ENCODE assay signal across 9 mouse cellular contexts in the genomic region with DNA sequence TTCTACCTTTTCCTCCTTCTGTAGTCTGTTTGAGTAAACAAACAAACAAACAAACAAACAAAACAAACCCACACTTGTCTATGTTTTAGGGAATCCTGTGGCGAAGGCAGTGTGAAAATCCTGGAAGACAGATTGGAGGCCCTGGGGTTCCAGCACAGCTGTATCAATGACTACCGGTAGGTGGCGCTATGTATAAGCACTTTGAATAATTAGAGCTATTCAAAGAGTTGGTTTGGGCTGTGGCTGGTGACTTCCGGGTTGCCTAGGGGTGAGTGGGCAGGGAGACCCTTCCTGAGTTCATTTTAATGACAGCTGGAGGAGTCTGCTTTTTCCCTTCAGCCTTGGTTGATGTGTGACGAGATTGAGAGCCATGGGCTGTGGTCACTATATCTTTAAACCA. TPM values are rescaled to one million over a fixed set of nuclear protein-coding genes. Genes with fewer than 3 reads are reported as not detected.
DNase-seq lines count a peak whose midpoint lies in the region; ATAC-seq and TF ChIP-seq lines count a peak whose summit lies in the region.
"Had no signal": no experiment of that assay in that cellular context is flagged by ENCODE, and none has a peak within 500 bp of the region (broad histone marks: within the 10 kb centered on the region; RNA-seq: fewer than 3 reads in every experiment).

No protein-coding gene starts in this region.

- peak; percentile 91 for TF ChIP-seq CTCF in heart, adult 2 months (IDR thresholded peaks at IDR 0.05)
- TF ChIP-seq CTCF in midbrain, postnatal 0 days (IDR thresholded peaks at IDR 0.05), result peak; percentile 64

- H3K27me3 ChIP-seq in heart, adult 2 months (ENCODE audit: control insufficient read depth, insufficient read depth, low read length), result no peaks in the 10 kb centered on the region
- H3K27me3 ChIP-seq in heart, embryonic 12.5 days (replicated peaks), result no peaks in the 10 kb centered on the region
- H3K27me3 ChIP-seq in midbrain, postnatal 0 days (ENCODE audit: insufficient read depth, low read length), result no peaks in the 10 kb centered on the region

- H3K36me3 ChIP-seq in heart, adult 2 months (ENCODE audit: control insufficient read depth, insufficient read depth, low read length), result no peaks in the 10 kb centered on the region
- H3K36me3 ChIP-seq in heart, embryonic 12.5 days, result no peaks in the 10 kb centered on the region
- H3K36me3 ChIP-seq in midbrain, postnatal 0 days (ENCODE audit: insufficient read depth, low read length), result no peaks in the 10 kb centered on the region

- H3K9ac ChIP-seq in heart, adult 2 months (ENCODE audit: low read depth, low read length), result no peak overlapping the region
- H3K9ac ChIP-seq in heart, embryonic 12.5 days, result no peak overlapping the region
- no peak overlapping the region for H3K9ac ChIP-seq in midbrain, postnatal 0 days (replicated peaks; ENCODE audit: low read length, poor library complexity, severe bottlenecking)

- no peak overlapping the region for H3K4me3 ChIP-seq in heart, adult 2 months
- no peak overlapping the region for H3K4me3 ChIP-seq in heart, embryonic 12.5 days
- H3K4me3 ChIP-seq in midbrain, postnatal 0 days (ENCODE audit: low read depth, low read length), result no peak overlapping the region
- H3K4me3 ChIP-seq: megakaryocyte, embryonic 14.5 days had no signal

- no peaks in the 10 kb centered on the region for H3K79me2 ChIP-seq in heart, adult 2 months (replicated peaks; ENCODE audit: control insufficient read depth, insufficient read depth, low read length)

- intact Hi-C loops in heart, adult 2 months (cut with DNase I), result loop anchor here (5.0 kb wide), 1 partner anchor 165 kb away; no protein-coding TSS in a partner anchor

- no peak overlapping the region for H3K4me2 ChIP-seq in heart, embryonic 12.5 days
- no peak overlapping the region for H3K4me2 ChIP-seq in midbrain, postnatal 0 days (ENCODE audit: low read depth, low read length, poor library complexity, severe bottlenecking)

- no peak for TF ChIP-seq EP300 in heart, adult 2 months (IDR thresholded peaks at IDR 0.05; ENCODE audit: insufficient read depth, low read depth, low read length)

- H3K27ac ChIP-seq in heart, adult 2 months, result no peak overlapping the region
- H3K27ac ChIP-seq in heart, embryonic 12.5 days (ENCODE audit: poor library complexity, severe bottlenecking), result no peak overlapping the region
- no peak overlapping the region for H3K27ac ChIP-seq in midbrain, postnatal 0 days (ENCODE audit: low read depth, low read length)

- peak in 1 of 2 experiments; percentile 25 for DNase-seq in heart, adult 2 months
- peak; percentile 29 for DNase-seq in urinary bladder, postnatal 25 days (ENCODE audit: low spot score)
- no peak for DNase-seq in urinary bladder, adult 18-20 months (ENCODE audit: low spot score in 2 of 2)
- peak; percentile 52 for DNase-seq in cerebellum, adult 9-10 months
- DNase-seq in kidney, postnatal 14 days, result peak; percentile 44
- peak; percentile 29 for DNase-seq in midbrain, postnatal 0 days (ENCODE audit: low spot score)
- DNase-seq in thymus, postnatal 4 days, result peak; percentile 68

- no peaks in the 10 kb centered on the region; the same call in 1 of the 2 replicates for H3K4me1 ChIP-seq in heart, adult 2 months (ENCODE audit: control insufficient read depth, insufficient read depth, low read length)
- H3K4me1 ChIP-seq in heart, embryonic 12.5 days (replicated peaks), result 0 out of 2 replicates have a peak, but pooled peaks cover 3% of the 10 kb centered on the region
- H3K4me1 ChIP-seq in midbrain, postnatal 0 days (ENCODE audit: insufficient read depth, low read length), result no peaks in the 10 kb centered on the region

- no peaks in the 10 kb centered on the region for H3K9me3 ChIP-seq in heart, embryonic 12.5 days (replicated peaks)
- H3K9me3 ChIP-seq in midbrain, postnatal 0 days (ENCODE audit: low read length), result no peaks in the 10 kb centered on the region
- H3K9me3 ChIP-seq: megakaryocyte, embryonic 14.5 days had no signal

- TF ChIP-seq POLR2A in heart, adult 2 months (IDR thresholded peaks at IDR 0.05; ENCODE audit: insufficient read depth, low read depth, low read length), result no peak

- 39% methylated on average over 5 of the region's 5 CpGs for WGBS in heart, adult 2 months
- 57% methylated on average over 5 of the region's 5 CpGs for WGBS in heart, embryonic 12.5 days
- WGBS in midbrain, postnatal 0 days, result 52% methylated on average over 5 of the region's 5 CpGs

- ATAC-seq in heart, embryonic 12.5 days (ENCODE audit: insufficient number of reproducible peaks, low FRiP score), result no peak
- no peak for ATAC-seq in midbrain, postnatal 0 days (ENCODE audit: low FRiP score)

RNA-seq across cellular contexts. Expression of a gene that starts 15.9 kb away (rescaled TPM):
- total RNA-seq in heart, adult 2 months (2021), result 10 to 100 TPM; 32.6 to 39.0 TPM
- polyA plus RNA-seq in heart, adult 2 months (2012; rRNA removed), result 20.1 and 32.0 TPM in 2 replicates
- polyA plus RNA-seq in heart, embryonic 12.5 days (2016; fragmentation: Nextera tagmentation; extraction: Ambion mirVana), result 48.2 and 50.0 TPM in 2 replicates
- 122 and 140 TPM in 2 replicates for total RNA-seq in midbrain, postnatal 0 days (2014; rRNA removed)
- polyA plus RNA-seq in midbrain, postnatal 0 days (2015; fragmentation: Nextera tagmentation; extraction: Ambion mirVana), result 84.5 and 85.2 TPM in 2 replicates

RNA-seq across cellular contexts. Expression of a gene that starts 18.7 kb away (rescaled TPM):
- total RNA-seq in heart, adult 2 months (2021), result 1 to 10 TPM; 1.6 to 3.3 TPM
- 1.3 and 1.7 TPM in 2 replicates for polyA plus RNA-seq in heart, adult 2 months (2012; rRNA removed)
- 0.06 and 0.09 TPM in 2 replicates for polyA plus RNA-seq in heart, embryonic 12.5 days (2016; fragmentation: Nextera tagmentation; extraction: Ambion mirVana)
- 0.55 TPM in 1 of 2 replicates, not detected in the other for total RNA-seq in midbrain, postnatal 0 days (2014; rRNA removed)
- 0.16 and 0.21 TPM in 2 replicates for polyA plus RNA-seq in midbrain, postnatal 0 days (2015; fragmentation: Nextera tagmentation; extraction: Ambion mirVana)

RNA-seq across cellular contexts. Expression of a gene that starts 31.0 kb away (rescaled TPM):
- total RNA-seq in heart, adult 2 months (2021), result 1 to 10 TPM; 7.3 to 7.5 TPM
- 8.6 and 22.0 TPM in 2 replicates for polyA plus RNA-seq in heart, adult 2 months (2012; rRNA removed)
- 23.4 and 24.0 TPM in 2 replicates for polyA plus RNA-seq in heart, embryonic 12.5 days (2016; fragmentation: Nextera tagmentation; extraction: Ambion mirVana)
- total RNA-seq in midbrain, postnatal 0 days (2014; rRNA removed), result 3.1 and 4.1 TPM in 2 replicates
- polyA plus RNA-seq in midbrain, postnatal 0 days (2015; fragmentation: Nextera tagmentation; extraction: Ambion mirVana), result 2.3 and 2.5 TPM in 2 replicates

Comparison
In these comparisons a context has a peak if more than half of its experiments do, and no peak if none do; other contexts are left out.
1. DNase-seq: peak in urinary bladder, postnatal 25 days (single experiment), cerebellum, adult 9-10 months (single experiment), kidney, postnatal 14 days (single experiment), midbrain, postnatal 0 days (single experiment) and thymus, postnatal 4 days (single experiment); none in urinary bladder, adult 18-20 months (0 of 2).